ENCODE assay signal across 8 mouse cellular contexts in genomic region chr1:167000529-167001173, GRCm38 (mm10). TPM values are rescaled to one million over a fixed set of nuclear protein-coding genes. Genes with fewer than 3 reads are reported as not detected.
A peak's percentile ranks its signal among the peaks of the same experiment; 100 is the strongest.
DNase-seq lines count a peak whose midpoint lies in the region; ATAC-seq lines count a peak whose summit lies in the region.

No protein-coding gene starts in this region.

- intact Hi-C loops in left cerebral cortex, postnatal 25 days (cut with DNase I): loop anchor here (5.0 to 10.0 kb wide), 6 partner anchors 52 to 566 kb away; no protein-coding TSS in a partner anchor

- ATAC-seq in megakaryocyte progenitor cell, adult 5-6 weeks (replicated peaks; ENCODE audit: poor library complexity): peak; percentile 30
- ATAC-seq in inflammation-experienced regulatory T-cells, adult 6 months: no peak

- DNase-seq in adrenal gland, adult 2 months: peak; percentile 90
- DNase-seq in cerebellum, postnatal 4 days (ENCODE audit: low spot score in 2 of 2): peak; percentile 64 to 79
- DNase-seq in gastrocnemius, postnatal 10 days: peak; percentile 78
- peak; percentile 40 for DNase-seq in induced T-regulatory cell, adult 2 months (ENCODE audit: low read depth)
- peak; percentile 70 to 71 for DNase-seq in left cerebral cortex, postnatal 25 days (ENCODE audit: low spot score in 2 of 2)
- DNase-seq in right cerebral cortex, postnatal 25 days: peak; percentile 76

RNA-seq across cellular contexts. Expression of gene Fam78b, which starts 0.6 kb away (rescaled TPM):
- 1 to 10 TPM; 4.1 to 6.9 TPM for total RNA-seq in adrenal gland, adult 2 months (2021)
- polyA plus RNA-seq in adrenal gland, adult 2 months (2012; rRNA removed): 5.0 and 6.4 TPM in 2 replicates
- 1 to 10 TPM; 1.8 to 3.8 TPM for total RNA-seq in gastrocnemius, postnatal 10 days (2021)
- total RNA-seq in left cerebral cortex, postnatal 25 days (2021): 10 to 100 TPM; 36.7 to 36.9 TPM
- total RNA-seq in megakaryocyte progenitor cell, adult 5-6 weeks (2015): 0.34 TPM in 1 of 2 replicates, not detected in the other
- 0.17 and 0.41 TPM in 2 replicates for total RNA-seq in megakaryocyte progenitor cell, adult 5-6 weeks (2017)
- not detected for polyA plus RNA-seq in inflammation-experienced regulatory T-cells, adult 6 months (2017; shearing (Covaris generic))

Comparison
In these comparisons a context has a peak if more than half of its experiments do, and no peak if none do; other contexts are left out.
1. DNase-seq: peak in every context shown above with its lines; median percentile 90 in adrenal gland, adult 2 months; 78 in gastrocnemius, postnatal 10 days; 76 in right cerebral cortex, postnatal 25 days; 72 in cerebellum, postnatal 4 days; 70 in left cerebral cortex, postnatal 25 days; 40 in induced T-regulatory cell, adult 2 months.
2. RNA of gene Fam78b, which starts 0.6 kb away (total RNA-seq): 36.7 to 36.9 TPM in left cerebral cortex, postnatal 25 days; 4.1 to 6.9 TPM in adrenal gland, adult 2 months, 1.8 to 3.8 TPM in gastrocnemius, postnatal 10 days and 0.17 to 0.41 TPM in megakaryocyte progenitor cell, adult 5-6 weeks; every median in the first group is over 4 times any median in the second.